Mouse (Mus musculus) natural killer cell, adult 2 months (primary cell): ENCODE data around the gene Tmem253.

Experiments used
- DNase-seq, 2 experiments: peaks; one replicate each; pipeline ENCODE4 v3.0.0; 2022; ENCODE audit warnings: low spot score in 2 of 2

Tmem253 gene

DNA sequence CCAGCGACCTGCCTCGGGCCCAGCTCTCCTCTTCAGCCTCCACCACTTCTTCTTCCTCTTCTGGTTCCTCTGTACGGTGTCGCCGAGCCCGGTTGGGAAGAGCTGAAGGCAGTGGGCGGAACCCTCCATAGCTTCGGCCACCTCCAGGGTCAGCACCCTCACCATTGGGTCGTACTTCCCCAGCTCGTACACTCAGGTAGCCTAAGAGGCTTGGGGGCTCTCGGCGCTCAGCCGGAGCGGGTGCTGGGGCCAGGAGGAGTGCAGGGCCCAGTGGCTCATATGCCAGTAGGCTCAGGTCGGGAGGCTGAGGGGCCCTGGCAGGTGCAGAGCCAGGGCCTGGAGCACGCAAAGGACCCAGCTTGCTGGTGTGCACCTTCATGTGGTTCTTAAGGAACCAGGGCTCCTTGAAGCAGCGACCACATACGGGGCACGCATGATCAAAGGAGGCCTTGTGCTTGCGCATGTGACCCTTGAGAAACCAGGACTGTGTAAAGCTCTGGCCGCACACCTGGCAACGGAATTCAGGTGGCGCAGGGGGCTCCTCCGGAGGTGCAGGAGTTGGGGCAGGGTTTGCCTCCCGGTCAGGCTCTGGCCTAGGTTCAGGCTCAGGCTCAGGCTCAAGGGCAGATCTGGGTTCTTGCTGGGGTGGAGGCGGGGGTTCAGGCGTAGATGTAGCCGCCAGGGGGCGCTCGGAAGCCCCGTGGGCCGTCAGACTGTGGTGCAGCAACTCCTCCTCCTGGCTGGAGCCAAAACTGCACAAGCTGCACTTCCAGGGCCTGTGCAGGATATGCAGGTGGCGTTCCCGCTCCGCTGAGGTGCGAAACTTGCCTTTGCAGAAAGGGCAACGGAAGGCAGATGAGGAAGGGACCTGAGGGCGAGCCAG, 6.9 kb upstream of the Tmem253 start:
- DNase-seq, result peak; percentile 83 to 89

DNA sequence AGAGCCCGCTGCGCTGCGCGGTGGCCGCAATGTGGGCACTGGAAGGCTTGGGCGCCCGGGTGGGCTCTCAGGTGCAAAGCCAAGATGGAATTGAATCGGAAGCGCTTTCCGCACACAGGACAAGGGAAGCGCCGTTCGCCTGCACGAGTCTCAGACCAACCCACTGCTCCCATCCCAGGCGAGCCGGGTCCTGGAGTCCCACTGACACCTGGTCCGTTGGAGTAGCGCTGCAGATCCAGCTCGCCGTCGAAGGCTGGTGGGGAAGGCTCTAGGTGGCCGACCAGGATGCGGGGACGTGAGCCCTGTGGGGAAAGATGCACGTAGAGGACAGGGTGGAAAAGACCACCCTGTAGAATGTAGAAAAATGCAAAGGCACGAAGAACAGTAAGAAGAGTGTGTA, 6.1 kb upstream of the Tmem253 start:
- DNase-seq, result no peak

DNA sequence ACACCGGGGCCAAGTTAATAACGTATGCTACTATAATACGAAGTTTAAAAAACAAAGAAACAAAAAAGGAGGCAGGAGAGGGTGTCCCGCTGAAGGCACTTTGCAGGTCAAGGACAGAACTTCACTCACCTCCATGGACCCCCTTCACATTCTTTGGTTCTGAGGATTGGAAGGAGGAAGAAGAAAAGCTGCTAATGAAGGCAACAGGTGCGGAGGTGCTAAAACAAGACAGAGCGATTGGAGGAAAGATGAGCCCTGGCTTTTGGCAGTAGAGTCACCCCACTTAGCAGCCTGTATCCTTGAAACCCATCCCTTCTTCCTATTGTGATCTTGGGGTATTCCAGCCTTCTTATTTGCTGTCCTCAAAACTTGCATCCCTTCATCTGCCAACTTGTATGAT, 5.6 kb upstream of the Tmem253 start:
- no peak for DNase-seq

DNA sequence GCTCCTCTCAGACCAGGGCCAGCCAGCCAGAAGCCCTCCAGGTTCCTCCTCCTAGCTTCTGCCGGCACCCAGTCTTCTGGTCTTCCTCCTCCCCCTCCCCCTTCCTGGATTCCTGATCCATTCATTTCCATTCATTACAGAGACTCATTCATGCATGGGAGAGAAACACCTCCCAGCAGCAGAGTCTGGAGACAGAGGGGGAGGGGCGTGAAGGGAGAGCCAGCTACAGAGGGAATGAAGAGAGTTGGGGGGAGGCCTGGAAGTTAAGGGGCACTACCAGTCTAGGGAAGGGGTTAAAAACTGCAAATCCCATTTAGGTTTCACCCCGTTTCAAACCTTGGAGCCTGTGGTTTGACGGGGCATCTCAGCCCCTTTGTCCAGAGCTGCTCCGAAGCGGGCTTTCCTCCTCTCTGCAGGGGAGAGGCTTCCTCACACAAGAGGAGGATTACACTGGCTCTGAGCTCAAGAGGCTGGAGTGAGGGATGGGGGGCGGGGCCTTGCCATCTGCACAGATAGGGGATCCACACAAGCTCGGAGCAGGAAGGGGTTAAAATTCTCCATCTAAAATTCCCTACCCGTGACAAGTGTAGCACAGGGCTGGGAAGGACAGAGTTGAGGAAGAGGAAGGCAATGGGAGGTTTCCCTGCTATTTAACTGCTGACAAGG, 4.9 kb upstream of the Tmem253 start:
- DNase-seq, result no peak

DNA sequence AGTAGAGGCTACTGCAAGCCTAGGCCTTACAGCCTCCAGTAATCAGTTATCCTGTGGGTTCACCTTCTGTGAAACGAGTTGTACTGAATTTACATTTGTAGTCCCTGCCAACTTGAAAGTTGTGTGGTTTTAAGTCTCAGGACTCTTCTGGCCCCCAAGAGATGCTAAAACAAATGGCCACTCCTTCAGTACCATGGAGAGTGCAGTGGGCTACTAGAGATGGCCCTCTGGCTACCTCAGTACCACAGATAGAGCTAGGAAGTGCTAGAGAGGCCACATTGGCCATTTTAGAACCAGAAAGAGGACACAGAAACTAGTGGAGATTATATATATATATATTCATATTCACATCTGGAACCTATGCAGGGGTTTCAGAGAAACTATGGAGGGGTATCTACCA, 3.8 kb upstream of the Tmem253 start:
- DNase-seq, result no peak

DNA sequence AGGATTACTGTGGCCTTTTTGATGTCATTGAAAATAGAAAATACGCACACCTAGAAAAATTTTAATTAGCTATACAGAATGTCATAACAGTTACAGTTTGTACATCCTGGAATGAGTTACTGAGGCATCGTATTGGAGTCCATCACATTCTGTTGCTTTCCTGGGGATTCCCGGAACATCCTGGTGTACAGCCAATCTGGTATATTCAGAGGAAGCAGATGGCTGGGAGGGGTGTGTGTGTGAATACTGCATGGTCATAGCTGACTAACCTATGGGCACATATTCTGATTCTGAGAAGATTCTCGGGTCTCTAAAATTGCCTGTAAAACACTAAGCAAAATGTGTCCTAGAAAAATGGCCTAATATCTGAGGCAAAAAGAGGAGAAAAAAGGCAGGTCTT, 3.4 kb upstream of the Tmem253 start:
- no peak for DNase-seq

DNA sequence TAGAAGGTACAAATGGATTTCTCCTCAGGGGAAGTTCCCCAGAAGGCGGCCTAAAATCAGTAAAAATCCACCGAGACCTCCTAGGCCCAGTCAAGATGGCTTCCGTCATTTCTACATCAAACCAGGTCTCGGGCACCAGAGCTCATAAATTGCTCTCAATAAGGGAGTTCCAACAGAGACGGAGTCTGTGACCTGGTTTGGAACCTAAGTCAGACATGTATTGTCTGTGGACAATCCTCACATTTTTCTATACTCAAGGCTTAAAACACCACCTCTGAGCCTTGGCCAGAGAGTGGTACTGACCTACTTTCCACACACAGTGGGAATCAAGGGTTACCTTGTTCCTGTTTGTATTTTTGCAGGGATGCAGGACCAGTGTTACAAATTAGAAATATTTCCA, 2.9 kb upstream of the Tmem253 start:
- no peak for DNase-seq

DNA sequence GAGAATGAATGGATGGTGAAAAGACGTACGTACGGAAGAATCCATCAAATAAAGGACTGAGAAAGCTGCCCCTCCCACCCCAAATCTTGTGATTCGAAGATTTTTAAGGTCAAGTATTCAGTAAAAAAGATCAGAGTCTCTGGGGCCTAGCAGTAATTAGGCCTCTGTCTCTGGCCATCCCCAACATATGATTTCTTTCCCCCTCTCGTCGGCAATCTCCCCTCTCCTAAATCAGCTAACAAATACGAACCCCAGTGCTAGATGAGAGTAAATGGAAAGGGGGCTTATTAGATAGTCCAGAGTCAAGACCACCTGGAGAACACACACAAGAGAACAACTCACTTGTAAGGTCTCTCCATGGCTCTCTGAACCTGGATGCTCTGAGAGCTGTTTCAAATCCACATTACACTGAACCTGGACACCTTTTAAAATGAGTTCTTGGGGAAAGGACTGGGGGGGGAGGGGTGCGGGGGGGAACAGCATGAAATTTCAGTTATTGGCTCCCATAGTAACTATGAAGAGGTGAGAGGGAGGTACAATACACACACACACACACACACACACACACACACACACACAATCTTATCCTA, 2.3 kb upstream of the Tmem253 start:
- DNase-seq, result no peak

DNA sequence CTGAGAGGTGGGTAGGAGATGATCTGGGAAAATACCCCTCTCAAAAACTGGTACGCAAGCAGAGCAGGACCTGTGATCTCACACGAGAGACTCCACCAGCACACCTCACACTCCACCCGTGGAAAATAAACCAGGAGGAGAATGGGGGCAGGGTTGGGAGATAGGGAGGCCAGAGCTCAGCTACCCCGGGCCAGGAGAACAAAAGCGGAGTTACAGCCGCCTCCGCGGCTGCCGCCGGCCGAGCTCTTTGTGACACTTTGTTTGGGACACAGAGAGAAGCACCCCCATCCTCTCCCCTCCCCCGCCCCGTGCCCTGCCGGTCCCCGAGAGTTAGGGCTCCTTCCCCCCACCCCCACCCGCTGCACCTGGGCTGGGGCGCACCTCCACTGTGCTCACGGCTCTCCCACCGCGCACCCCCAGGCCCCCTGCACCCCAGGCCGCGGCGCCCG, 1.7 kb upstream of the Tmem253 start:
- DNase-seq, result no peak

DNA sequence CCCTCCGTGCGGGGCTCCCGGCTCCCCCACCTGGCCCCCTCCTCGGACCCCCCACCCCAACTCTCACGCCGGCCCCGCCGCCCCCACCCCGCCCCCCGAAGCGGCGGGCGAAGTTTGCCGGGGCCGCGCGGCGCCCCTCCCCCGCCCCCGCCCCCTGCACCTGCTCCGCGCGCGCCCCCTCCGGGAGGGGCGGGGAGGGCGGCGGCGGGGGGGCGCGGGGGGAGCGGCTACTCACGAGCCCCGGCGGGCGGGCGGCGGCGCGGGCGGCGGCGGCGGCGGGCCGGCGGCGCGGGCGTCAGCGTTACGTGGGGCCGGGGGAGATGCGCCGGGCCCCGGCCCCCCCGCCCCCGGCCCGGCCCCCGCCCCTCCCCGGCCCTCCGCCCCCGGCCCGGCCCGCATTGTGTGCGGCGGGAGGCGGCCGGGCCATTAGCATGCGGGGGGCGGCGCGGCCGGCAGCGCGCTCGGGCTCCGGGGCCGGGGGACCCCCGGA, 1.1 kb upstream of the Tmem253 start:
- no peak for DNase-seq

DNA sequence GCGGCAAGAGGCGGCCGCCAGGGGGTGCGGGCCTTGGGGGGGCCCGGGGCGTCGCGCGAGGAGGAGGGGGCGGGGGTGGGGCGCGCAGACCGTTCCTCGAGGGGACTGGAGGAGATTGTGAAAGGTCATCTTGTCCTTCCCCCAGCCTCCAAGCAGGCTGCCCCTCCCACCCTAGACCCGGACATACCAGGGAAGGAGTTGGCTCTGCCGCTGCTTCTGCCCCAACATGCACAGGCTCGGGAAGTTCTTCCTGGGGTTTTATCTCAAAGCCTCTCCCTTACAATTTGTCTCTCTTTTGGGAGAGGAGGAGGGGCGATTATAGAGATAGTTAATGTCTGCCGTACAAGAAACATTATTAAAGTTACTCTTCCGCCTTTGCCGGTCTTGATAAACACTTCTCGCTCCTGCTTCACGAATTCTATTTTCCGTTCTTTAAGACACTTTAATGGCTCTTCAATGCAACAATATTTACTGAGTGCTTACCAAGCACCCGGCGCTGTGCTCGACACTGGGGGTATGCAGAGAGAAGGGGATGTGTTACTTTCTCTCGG, 622 bp upstream of the Tmem253 start:
- no peak for DNase-seq

DNA sequence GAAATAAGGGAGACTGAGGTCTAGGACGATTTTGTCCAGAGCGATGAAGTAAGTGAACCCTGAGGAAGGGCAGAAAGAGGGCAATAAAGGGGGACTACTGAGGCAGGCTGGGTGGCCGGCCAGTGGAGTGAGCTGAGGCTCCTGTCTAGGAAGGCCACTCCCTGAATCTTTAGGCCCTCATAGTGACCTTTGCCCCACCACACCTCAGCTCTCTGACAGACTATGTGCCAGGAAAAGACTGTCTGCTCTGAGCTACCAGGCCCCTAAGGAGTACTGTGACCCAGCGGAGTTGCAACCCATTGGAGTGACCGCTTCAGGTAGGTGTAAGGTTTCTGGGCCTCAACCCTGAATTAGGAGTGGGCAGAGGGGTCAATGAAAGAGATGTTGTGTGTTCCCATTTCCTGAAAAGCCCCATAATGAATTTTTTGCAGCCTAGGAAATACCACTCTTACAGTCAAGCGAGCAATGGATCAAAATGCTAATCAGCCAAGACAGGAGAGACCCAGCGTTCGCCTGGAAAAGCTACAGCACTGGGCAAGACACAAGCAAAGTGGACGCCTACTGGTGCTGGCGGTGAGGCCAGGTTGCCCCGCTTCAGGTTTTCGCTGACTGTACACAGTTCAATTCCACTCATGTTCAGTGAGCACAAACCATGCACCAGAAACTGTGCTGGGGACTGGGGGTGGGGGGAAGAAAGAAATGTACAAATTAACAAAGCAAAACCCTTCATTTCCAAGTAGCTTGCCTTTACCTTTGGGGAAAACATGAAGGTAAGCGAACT, 1.4 kb downstream of the Tmem253 start:
- no peak for DNase-seq

DNA sequence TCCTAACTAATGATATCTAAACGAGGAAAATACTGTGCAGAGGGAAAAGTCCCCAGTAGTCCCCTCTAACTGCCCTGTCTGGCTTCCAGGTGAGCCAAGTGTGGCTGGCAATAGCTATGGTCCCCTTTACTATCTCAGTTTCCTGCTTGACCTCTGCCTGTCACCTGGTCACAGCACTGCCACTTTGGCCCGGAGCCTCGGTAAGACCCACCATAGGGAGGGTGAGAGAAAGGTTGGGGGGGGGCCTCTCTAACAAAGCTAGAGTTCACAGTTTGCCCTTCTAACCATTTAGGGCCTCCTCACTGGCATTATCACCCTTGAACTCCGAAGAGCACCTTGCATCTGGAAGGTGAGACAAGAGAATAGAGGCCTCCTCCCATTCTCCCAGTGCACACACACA, 2.2 kb downstream of the Tmem253 start:
- no peak for DNase-seq

DNA sequence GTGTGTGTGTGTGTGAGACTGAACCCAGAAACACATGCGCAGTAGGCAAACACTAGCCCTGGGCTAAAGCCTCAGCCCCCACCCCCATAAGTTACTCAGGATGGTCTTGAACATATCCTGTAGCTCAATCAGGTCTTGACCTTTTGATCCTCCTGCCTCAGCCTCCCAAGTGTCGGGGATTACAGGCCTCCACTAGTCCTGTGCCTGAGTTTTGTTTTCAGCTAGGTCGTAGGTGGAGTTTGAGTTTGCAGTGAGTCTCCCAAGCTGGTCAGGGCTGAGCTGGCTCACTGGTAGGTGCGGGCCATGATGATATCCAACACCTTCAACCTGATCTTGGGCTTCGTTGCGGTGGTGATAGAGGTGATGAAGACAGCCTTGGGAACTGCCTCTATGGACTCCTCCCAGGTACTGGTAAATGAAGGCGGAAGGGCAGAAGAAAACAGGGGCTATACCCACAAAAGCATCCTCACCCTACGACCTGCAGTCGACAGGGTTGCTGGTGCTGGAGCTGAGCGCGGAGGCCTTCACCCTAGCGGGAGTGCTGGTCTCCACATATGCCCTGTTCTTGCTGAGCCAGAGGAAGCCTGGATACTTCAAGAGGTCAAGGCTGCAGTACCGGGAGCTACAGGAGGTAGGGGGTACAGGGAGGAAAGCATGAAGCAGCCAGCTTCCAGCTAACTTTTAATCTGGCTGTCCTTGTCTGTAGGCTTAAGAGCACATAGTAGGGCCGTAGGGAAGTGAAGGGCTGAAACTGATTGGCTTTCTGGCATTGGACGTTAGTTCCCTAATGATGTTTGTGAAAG, 3.0 kb downstream of the Tmem253 start:
- DNase-seq, result no peak

DNA sequence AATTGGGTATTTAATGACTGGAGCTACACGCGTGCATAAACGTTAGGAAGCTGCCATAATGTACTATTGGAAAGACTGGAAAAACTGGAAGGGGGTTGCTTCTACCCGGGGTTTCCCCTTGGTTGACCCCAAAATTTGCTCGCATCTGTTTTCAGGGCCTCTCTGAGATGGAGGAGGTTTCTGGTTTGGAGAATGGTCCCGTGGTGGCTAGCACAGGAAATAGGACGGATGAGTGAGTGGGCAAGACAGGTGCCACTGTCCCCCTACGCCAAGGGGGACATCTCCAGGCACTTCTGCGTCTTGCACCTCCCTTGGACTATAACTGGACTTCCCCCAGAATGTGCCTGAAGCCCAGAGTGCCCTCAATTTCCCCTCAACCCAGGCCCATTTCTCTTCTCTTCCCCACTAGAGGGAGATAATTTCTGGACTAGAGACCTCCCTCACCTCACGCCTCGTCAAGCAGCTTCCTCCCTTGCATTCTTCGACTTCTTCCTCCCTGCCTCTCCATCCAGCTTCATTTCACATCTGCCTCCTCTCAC, 3.7 kb downstream of the Tmem253 start:
- DNase-seq, result no peak

DNA sequence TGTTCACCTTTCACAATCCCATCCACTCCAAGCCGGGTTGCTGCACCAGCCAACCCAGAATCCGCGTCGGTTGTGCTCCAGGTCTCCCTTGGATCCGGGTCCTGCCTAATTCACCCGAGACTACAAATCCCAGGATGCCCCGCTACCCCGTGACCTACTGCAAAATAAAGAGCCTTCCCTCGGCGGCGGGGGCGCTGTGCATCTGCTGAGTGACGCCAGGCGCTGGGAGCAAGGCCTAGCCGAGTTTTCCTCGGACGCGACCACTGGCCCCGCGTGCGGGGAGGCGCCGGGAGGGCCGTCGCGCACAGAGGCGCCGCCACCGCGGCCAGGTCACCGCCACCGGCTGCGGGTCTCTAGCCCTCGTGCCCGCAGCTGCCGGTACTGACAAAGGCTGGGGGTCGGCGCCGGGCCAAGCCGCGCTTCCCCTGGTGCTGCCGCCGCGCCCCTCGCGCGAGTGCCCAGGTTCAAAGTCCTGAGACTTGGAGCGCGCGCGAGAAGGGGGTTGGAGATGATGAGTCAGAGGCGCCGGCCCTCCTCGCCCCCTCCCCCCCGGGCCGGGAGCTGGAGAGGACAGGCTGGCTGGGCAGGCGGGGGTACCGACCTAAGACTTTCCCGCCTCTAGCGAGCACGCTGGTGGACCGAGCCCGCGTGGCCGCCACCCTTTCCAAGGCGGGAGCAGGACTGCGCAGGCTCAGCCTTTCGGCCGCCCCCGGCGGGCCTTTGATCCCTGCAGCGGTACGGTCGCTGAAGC, 4.3 kb downstream of the Tmem253 start:
- peak; percentile 92 to 95 for DNase-seq

DNA sequence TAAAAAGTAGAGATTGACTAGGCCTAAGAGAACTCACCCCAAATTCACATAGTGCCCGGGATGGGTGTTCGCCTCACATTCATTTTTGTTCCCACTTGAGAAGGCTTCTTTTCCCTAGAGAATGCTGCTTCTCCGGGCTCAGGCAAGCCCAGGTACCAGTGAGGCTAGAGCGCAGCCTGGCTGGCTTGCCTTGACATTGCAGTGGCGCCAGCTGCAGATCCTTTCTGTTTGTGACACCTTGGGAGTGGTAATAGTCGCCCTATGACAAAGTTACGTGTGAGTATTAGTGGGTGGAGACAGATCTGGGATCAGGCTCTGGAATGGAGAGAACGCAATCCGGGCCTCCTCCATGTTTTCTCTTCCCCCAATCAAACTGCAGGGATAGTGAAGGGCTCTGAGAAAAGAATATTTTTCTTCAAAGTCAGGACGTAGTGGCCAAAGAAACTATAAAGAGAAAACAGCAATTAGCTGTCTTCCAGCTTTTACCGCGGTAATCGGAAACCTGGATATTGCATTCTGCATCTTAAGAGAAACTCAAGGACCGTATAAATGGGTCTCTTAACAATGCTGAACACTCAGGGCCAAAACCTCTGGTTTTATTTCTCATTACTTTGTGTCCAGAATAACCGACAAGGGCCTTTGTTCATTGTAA, 5.2 kb downstream of the Tmem253 start, which contains the start of gene Zfp219:
Zfp219 (minus strand) TSS at position 248 of the 652 bp plus-strand sequence.
- peak; percentile 26 to 45 for DNase-seq

DNA sequence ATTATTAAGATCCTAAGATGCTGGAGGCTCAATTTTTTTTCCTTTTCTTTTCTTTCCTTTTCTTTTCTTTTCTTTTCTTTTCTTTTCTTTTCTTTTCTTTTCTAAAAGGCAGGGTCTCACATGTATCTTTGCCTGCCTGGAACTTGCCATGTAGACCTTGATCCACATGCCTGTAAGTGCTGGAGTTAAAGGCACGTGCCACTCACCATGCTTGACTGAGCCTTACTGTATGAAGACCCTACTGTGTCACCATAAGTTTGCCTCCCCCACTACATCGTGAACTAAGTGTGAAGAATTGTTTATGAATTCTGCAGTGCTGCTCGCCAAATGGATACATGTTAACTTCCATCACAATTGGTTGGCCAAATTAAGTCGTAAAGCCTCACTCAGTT, 5.7 kb downstream of the Tmem253 start:
- no peak for DNase-seq

DNA sequence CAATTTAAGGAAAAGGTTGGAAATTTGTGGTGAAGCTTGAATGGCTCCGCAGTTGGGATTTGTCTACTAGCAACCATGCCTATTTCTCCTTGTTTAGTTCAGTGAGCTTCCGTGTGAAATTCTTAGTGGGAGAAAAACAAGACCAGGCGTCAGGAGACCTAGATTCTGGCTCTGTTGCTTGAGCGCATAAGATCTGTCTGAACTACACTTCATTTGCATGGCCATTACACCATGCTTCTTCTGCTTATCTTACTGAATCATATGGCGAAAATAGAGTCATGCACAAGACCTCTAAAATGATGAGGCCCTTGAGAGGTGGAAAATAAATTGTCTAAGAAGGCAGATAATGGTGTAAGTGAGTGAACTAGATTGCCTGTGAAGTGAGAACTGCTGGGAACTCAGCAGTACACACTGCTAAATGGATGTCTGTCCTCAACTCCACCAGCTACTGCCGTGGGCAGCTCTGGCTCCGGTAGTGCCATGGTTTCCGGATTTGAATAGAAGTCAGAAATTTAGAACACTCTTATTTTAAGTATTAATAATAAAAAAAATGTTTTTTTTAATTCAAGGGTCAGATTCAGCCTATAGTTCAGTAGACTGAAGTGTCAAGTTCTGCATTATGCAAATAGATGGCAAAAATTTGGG, 6.2 kb downstream of the Tmem253 start:
- no peak for DNase-seq
